Mouse (Mus musculus) T-helper 17 cell (primary cell): Measurements from ENCODE around the gene Fat2.

Experiments
- in situ Hi-C, 2 experiments: fragments of 300-600 bp; cut with MboI, MseI; formaldehyde crosslinking; loops; 1 replicate in 1 of 2; 2 replicates in 1 of 2; pipeline ENCODE4 v1.15.1; 2025; ENCODE audit warnings: high pct_unique_total_duplicates in 2 of 2

The Fat2 gene

GRCm38 (mm10) chr11:55334063-55334462 lies 2.3 kb downstream of the Fat2 start:
- in situ Hi-C loops, result loop anchor here in 1 of 2 experiments (25.0 kb wide), 1 partner anchor 1903 kb away; no protein-coding TSS in a partner anchor

GRCm38 (mm10) chr11:55329868-55330772 lies 6.2 kb downstream of the Fat2 start:
- in situ Hi-C loops, result loop anchor here in 1 of 2 experiments (25.0 kb wide), 1 partner anchor 1907 kb away; no protein-coding TSS in a partner anchor

GRCm38 (mm10) chr11:55327558-55328409 lies 8.6 kb downstream of the Fat2 start:
- in situ Hi-C loops, result loop anchor here in 1 of 2 experiments (25.0 kb wide), 1 partner anchor 1910 kb away; no protein-coding TSS in a partner anchor

- in situ Hi-C loops, result loop anchor here in 1 of 2 experiments (25.0 kb wide), 1 partner anchor 1910 kb away; no protein-coding TSS in a partner anchor
Observed at GRCm38 (mm10) chr11:55327111-55327510, 9.3 kb downstream of the Fat2 start.

GRCm38 (mm10) chr11:55326211-55326610 lies 10.2 kb downstream of the Fat2 start:
- in situ Hi-C loops, result loop anchor here in 1 of 2 experiments (25.0 kb wide), 1 partner anchor 1911 kb away; no protein-coding TSS in a partner anchor

GRCm38 (mm10) chr11:55323854-55324253 lies 12.5 kb downstream of the Fat2 start:
- in situ Hi-C loops, result no loop called here

- in situ Hi-C loops, result no loop called here
Observed at GRCm38 (mm10) chr11:55320990-55321389, 15.4 kb downstream of the Fat2 start.

- in situ Hi-C loops, result no loop called here
Observed at GRCm38 (mm10) chr11:55315966-55316365, 20.4 kb downstream of the Fat2 start.

- in situ Hi-C loops, result no loop called here
Observed at GRCm38 (mm10) chr11:55314704-55315047, 21.7 kb downstream of the Fat2 start.

GRCm38 (mm10) chr11:55313768-55314703 lies 22.3 kb downstream of the Fat2 start:
- in situ Hi-C loops, result no loop called here

- in situ Hi-C loops, result no loop called here
Observed at GRCm38 (mm10) chr11:55302350-55302749, 34.0 kb downstream of the Fat2 start.

GRCm38 (mm10) chr11:55293179-55293578 lies 43.2 kb downstream of the Fat2 start:
- in situ Hi-C loops, result loop anchor here in 1 of 2 experiments (10.0 kb wide), 1 partner anchor 692 kb away; no protein-coding TSS in a partner anchor

- in situ Hi-C loops, result loop anchor here in 1 of 2 experiments (10.0 kb wide), 1 partner anchor 693 kb away; no protein-coding TSS in a partner anchor
Observed at GRCm38 (mm10) chr11:55291901-55292300, 44.5 kb downstream of the Fat2 start.

GRCm38 (mm10) chr11:55289851-55290391 lies 46.4 kb downstream of the Fat2 start:
- in situ Hi-C loops, result loop anchor here in 1 of 2 experiments (10.0 kb wide), 1 partner anchor 695 kb away; no protein-coding TSS in a partner anchor

- in situ Hi-C loops, result loop anchor here in 1 of 2 experiments (10.0 kb wide), 1 partner anchor 1360 kb away; no protein-coding TSS in a partner anchor
Observed at GRCm38 (mm10) chr11:55274756-55275155, 61.6 kb downstream of the Fat2 start.

- in situ Hi-C loops, result no loop called here
Observed at GRCm38 (mm10) chr11:55268580-55268979, 67.8 kb downstream of the Fat2 start.

GRCm38 (mm10) chr11:55265647-55266046 lies 70.7 kb downstream of the Fat2 start:
- in situ Hi-C loops, result no loop called here

GRCm38 (mm10) chr11:55264318-55264717 lies 72.0 kb downstream of the Fat2 start:
- in situ Hi-C loops, result no loop called here

GRCm38 (mm10) chr11:55262000-55262399 lies 74.4 kb downstream of the Fat2 start:
- in situ Hi-C loops, result no loop called here

GRCm38 (mm10) chr11:55261105-55261504 lies 75.3 kb downstream of the Fat2 start:
- in situ Hi-C loops, result no loop called here
